Mouse (Mus musculus) adrenal gland, adult 2 months (tissue): ENCODE data around the gene Bmper. TPM values are rescaled to one million over a fixed set of nuclear protein-coding genes. Genes with fewer than 3 reads are reported as not detected.
A peak's percentile ranks its signal among the peaks of the same experiment; 100 is the strongest.

Experiments used
- DNase-seq: peaks from one replicate; pipeline ENCODE4 v3.0.0; 2021
- polyA plus RNA-seq: library from polyadenylated mRNA; depleted of rRNA; stranded (reverse); fragments of >200 nt; gene quantifications from 2 replicates; pipeline ENCODE4 v1.2.3, GENCODE M21; 2012
- total RNA-seq, 2 experiments: library from RNA; stranded (reverse); gene quantifications; 2 replicates each; pipeline ENCODE4 v1.2.3; 2021

Gene Bmper
- total and polyA plus RNA-seq, 3 experiments: 0.61 to 2.4 (median 1.5) TPM

DNA sequence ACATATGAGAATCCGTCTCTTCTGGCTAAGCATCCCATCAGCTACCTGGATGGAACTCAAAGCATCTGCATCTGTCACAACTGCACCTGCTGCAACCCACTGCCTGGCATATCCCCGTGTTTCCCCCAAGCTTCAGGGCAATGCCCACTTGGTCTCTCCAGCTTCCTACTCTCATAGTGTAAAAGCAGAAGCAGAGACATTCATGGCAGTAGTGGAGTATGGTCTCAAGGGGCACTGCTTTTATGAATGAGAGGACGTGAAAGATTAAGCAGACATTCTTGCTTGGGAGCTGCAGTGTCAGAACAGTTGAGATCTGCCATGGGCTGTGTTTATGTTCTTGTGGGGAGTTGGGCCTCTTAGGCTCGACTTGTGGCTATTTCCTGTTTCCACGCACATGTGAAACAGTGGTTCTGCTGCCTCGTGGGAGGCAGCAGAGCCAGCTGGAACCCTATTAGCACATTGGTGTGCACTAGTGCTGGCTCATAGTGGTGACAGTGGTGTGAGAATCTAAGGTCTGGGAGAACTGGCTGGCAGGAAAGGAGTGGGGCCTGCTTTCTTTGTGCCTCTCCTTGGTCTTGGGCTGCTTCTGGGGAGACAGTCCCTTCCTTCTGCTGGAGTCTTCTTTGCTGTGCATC is 12.6 kb downstream of the Bmper start:
- no peak for DNase-seq

DNA sequence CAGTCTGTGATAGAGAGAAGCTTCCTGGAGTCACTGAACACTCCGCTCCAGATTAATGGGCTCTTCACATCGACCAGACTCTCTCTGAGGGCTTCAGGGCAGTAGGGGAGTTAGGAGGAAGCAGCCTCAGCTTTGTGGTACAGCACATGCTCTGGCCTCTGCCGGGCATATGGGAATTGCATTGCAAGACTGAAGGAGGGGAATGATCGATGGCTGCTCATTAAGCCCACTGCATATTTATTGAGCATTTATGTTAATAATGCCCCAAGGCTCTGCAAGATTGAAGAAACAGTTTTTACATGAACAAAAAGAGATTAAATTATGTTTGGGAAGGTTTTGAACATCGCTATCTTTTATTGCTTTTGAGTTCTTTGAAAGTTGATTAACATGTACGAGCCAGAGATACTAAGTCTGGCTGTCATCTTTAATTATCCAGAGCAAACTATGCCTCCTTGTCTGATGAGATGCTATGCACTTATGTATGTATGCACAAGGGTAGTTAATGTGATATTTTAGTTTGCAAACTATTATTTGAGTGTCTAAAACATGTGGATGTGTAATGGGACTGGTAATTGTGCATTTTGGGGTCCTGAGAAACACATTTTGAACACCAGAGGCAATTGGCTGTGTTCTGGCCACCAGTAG is 13.9 kb downstream of the Bmper start:
- no peak for DNase-seq

DNA sequence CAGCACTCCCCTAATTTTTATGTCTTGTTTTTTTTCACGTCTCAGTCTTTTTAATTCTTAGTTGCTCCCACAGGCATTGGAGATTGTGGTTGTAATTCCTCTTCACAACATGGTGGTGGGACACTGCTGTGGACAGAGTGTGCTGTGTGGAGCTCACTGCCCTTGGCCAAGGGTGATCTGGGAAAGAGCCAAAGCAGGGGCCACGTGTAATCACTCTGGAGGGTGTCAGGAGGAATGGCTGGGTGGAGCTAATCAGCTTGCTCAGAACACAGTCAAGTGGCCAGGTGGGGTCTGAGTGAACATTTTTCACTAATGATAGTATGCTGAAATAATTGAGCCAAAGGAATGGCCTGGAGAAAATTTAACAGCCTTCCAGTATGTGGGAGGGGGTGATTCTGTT is 16.1 kb downstream of the Bmper start:
- DNase-seq: no peak

DNA sequence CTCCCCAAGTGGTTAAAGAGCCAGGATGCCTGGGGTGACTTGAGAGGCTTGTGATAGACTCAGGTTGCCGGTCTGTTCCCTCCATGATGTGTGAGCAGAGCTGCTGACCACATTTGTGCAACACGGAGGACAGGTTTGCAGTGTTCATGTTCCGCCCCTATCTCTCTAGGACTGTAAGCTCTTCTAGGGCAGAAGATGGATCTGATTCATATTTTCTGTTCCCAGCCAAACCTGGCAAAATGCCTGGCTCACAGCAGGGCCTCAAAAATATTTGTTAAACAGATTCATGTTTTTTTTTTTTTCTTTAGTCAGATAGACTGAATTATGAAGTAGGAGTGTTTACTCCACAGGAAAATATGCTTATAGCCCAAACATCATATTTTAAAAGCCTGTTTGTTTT is 20.0 kb downstream of the Bmper start:
- DNase-seq: peak; percentile 42

DNA sequence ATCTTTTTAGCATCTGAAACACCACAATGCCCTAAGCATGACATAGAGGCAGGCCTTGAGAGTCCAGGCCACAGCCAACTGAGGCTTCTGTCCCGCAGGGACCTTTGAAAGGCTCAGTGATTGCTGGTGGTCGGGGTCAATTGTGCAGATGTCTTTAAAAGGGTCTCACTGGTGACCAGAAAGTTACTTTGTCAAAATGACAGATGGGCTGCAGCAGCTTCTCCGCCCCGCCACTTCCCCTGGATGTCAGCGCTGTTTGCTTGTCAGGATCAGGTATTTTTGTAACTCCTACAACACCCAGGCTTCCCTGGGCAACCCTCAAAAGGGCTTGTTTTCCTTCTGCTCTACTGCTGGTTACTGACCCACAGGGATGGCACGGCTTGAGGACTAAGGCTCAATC is 21.0 kb downstream of the Bmper start:
- no peak for DNase-seq

DNA sequence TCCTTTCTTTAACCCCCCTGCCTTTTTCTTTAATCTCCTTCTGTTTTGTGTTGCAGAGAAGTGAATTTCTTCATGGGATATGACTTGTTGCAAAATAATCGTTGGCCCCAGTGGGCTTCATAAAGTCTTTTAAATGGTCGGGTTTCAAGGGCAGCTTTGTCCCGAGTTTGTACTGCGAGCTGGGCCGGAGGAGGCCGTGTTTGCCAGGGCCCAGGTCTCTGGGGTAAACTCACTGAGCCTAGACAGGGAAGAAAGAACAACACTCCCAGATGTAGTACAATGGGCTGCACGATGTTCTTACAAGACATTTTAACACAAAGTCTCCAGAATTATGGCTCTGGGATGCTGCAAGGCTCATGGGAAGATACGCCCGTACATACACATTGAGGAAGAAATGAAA is 23.5 kb downstream of the Bmper start:
- DNase-seq: peak; percentile 27

DNA sequence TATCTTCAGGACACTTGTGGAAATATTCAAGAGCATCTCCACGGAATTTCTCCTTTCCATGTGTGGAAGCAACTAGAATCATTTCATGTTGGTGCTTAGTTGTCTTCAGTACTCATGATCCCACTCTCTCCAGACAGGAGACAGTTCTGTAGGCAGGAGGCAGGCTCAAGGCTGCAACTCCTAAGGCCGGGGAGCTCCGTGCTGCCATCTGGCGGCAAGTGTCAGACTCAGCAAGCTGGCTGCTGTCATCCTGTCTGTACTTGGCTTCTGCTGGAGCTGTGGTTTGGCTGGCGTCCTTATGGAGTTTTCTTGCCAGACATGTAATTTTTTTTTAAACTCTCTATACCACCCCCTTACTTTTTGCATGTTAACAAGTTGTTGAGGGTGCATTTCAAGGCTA is 27.1 kb downstream of the Bmper start:
- DNase-seq: peak; percentile 85

DNA sequence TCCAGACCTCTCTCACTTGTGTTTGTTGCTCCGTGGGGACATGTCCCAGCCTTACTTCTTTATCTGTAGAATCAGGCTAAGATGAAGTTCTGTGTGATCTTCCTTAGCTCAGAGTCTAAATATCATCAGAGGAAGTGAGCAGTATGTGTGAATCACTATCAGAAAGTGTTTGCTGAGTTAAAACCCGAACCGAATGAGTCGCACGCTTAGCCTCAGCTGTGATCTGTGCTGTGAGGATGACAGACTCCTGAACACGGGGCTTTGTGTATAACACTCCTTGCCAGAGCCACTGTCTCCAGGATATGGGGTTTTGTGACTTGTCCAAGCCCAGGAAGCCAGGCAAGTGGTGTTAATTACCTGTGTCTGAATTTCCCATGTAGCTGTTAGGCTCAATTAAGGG is 28.1 kb downstream of the Bmper start:
- no peak for DNase-seq

DNA sequence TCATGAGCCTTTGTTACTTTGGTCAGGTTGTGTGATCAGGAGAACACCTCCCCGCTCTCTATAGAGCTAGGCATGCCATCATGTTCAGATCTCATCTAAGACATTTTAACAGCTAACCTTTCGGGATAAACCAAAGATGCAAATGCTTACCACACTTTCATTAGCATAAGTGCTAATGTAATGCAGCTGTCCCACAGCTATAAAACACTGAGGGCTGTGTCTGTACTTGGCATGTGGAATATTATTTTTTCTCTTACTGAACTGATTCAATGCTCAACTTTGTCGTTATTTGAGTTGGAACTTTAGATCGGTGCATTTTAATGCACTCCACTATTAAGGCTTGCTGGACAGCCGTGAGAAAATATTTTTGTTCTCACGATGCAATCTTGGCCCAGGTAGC is 30.7 kb downstream of the Bmper start:
- no peak for DNase-seq

DNA sequence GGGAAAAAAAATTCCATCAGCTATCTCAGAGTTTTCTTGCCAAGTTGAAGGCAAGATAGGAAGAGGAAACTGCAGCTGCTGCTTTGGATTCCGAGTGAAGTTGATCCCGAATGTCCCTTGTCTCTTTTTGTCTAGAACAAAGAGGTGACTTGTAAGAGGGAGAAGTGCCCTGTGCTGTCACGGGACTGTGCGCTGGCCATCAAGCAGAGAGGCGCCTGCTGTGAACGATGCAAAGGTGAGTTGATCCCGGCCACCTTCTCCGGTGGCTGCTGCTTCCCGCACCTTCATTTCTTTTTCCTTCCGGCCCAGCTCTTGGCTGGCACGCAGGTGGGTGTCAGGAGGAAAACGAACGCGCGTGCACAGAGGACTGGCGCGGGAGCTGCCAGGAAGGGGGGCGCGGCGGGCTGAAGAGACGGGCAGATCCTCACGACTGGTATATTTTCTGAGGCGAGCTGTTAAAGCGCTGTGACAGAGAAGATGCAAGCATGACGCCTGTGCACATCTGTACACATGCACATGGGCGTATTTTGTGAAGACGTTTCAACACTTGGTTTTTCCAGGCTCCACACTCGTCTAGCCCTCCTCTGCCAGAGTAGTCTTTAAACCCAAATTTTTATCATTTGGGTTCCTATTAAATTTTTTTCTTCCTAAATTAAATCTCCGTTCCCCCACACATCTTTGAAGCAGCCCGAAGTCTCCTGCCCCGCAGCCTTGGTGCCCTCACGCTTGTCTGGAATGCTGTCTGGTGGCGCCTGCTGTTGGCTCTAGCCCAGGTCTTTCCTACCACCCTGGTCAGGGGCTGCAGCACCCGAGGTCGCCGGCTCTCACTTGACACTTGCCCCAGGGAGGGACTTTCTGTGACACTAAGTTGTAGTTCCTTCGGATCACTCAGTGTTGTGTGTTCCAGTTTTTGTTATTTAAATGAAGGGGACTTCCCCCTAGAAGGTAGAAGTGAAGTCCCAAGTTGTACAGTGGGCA is 31.6 kb downstream of the Bmper start:
- no peak for DNase-seq

DNA sequence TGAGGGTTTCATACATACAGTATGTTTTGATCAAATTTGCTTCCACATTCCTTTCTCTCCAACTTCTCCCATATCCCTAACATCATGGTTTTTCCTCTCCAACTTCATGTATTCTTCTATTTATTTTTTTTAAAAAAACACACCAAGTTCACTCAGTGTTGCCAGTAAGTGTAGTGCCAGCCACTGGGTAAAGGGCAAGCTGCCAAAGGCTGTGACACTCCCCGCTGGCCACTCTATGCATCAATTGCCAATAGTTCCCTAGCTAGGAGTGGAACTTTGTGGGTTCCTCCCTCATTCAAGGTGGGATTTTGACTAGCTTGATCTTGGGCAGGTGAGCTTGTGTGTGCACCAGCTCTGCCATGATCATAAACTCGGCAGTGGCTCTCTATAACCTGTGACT is 33.0 kb downstream of the Bmper start:
- DNase-seq: no peak

DNA sequence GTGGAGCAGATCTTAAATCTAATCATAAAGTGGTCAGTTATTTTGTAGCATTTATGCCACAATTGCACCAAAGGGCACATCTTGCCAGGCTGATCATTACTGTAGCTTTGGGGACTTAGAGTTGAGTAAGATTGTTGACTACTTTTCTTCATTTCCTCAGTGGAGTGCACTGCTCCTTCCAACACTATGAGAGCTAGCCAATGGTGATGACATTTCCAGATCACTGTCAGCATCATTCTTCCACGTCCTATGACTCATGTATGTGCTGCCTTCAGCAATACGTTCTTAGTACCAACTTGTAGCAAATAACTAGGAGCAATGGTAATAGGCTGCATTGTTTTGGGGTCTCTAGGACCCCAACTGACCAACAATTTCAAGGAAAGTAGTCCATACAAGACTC is 33.7 kb downstream of the Bmper start:
- no peak for DNase-seq

DNA sequence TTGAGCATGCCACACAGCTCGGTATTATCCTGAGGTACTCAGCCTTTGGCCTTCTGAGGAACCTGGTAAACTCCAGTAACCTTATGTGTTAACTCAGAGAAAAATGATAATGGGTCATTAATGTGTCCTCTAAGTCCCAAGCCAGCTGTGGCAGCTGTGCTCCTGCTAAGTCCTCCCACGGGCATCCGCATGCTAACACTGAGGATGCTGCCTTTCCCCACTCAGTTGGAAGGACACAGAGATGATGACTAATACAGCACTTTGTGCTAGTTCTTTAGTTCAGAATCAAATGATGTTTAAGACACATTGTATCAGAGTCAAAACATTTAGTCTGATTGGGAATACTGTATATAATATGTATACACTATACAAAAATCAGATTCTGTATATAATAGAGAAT is 39.0 kb downstream of the Bmper start:
- DNase-seq: no peak

DNA sequence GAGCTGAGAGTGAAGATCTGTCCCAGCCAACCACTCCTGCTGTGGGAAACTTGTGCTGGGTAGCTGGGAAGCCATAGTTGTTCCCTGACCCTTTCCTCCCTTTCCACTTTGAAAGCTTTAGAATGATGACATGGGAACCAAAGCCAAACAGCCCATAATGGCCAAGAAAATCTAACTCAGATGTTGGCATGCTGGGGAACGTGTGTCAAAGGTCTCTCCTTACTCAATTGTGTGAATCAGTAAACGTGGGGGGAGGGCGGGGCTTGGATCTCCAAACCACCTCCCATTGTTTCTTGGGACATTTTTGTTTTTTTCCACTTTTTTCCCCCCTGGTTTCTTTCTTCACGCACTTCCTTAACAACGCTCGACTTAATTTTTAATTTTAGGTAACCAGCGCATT is 40.0 kb downstream of the Bmper start:
- DNase-seq: no peak

DNA sequence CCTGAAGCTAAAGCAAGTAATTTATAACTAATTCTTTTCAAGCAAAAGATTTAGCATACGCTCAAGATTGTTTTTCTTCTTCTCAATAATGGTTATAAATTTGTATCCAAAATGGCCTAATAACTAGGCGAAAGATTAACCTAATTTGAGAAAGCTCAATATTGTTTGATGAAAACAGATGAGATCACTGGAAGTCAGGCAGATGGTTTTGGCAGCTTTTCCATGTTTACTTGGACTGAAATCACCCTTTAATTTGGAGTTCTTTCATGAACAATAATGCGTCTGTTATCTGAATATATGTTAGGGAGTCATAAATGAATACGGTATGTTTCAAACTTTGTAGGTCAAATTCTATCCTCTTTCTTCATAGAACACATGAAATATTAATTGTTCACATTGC is 41.6 kb downstream of the Bmper start:
- no peak for DNase-seq

DNA sequence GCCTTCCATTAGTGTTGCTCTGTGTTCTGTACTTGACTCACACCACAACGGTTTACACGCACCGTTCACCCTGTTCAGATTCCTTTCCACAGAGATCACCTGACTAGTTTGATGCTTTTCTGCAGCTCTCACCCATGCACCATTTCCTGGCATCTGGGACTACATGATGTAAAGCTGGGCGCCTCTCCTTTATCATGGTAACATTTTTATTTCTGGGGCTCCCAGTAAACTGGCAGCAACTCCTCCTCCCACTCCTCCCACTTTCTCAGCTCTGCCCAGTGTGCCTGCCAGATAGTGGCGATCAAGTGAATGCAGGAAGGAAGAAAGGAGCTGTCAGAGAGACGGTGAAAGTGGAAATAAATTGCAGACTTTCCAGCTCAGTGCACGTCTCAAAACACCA is 45.7 kb downstream of the Bmper start:
- DNase-seq: no peak

DNA sequence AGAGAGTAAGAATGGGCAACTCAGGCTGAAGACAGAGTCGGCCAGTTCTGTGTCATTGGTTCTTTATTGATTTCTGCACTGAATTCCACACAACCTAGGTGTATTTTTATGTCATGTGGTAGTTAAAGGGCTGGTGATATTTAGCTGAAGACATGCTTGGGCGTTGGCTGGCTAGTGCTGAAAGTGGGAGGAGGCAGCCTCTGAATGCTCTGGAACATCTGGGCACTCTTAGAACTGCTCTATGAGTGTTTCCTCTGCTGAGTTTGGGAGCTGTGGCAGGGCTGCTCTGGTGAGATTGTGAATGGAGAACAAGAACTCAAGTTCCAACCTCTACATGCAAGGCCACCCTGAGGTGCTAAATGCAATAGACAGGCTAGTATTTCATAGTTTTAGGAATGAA is 46.2 kb downstream of the Bmper start:
- DNase-seq: no peak

DNA sequence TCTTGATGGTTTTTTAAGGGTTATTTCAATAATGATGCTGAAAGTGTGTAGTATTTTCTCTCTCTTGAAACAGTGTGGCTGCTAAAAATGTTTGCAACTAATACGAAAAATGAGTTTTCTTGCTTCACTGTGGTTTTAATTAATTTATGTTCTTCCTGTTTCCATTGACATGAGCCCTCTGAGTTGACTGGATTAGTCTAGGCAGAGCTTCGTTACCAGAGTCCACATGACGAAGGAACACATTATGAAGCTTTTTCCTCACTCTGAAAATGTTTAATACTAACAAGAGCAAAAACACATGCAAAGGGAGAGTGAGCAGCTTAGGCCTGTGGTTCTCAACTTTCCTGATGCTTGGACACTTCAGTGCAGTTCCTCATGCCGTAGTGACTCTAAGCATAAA is 53.4 kb downstream of the Bmper start:
- no peak for DNase-seq

DNA sequence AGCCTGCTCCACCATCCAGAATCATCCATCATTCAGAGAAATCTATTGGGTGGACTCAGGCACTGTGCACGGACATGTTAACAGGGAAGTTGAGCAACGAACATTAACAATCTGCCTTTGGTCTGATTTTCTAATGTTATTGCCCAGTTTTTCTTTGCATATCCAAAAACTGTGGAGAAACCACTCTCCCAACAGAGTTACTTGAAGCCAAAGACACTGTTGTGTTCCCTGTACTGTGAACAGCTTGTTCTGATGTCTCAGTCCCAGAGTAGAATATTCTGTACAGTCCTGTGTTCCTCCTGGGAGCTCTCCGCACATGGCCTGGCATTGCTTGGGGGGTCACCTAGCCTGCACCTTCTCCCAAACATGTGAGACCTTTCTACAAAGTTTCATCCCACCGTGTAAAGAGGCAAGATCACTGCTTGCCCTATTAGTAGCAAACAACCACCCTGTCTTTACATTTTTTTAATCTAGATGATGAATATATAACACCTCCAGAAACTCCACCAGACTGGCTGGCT is 62.1 kb downstream of the Bmper start:
- DNase-seq: no peak

DNA sequence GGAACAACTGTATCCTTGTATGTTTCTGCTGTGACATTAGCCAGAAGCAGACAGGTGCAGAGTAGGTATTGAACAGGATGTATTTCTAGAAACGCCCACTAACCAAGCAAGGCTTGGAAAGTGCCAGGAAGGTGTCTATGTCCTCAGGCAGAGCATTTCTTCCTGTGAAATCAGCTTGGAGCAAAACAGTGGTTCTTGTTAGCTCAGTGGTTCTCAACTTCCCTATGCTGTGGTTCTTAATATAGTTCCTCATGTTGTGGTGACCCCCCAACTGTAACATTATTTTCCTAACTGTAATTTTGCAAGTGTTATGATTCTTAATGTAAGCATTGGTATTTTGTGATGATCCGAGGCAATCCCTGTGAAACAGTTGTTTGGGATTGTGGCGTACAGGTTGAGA is 70.7 kb downstream of the Bmper start:
- DNase-seq: no peak

DNA sequence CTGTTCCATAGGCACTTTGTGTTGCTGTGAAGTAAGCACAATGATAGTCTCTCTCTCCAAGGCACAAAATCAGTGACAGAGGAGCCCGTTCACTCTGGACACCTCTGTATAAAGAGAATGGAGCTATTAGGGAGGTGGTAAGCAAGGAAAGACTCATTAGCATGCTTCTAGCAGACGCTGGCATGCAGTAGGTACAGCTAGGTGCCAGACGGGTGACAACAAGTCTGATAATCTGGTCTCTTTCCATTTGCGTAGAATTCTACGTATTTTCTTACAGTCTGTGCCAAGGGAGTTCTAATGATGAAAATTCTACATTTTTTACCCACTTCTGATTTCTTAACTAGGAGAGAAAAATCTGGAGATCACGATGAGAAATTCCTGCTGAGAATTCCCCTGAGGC is 72.7 kb downstream of the Bmper start:
- no peak for DNase-seq

DNA sequence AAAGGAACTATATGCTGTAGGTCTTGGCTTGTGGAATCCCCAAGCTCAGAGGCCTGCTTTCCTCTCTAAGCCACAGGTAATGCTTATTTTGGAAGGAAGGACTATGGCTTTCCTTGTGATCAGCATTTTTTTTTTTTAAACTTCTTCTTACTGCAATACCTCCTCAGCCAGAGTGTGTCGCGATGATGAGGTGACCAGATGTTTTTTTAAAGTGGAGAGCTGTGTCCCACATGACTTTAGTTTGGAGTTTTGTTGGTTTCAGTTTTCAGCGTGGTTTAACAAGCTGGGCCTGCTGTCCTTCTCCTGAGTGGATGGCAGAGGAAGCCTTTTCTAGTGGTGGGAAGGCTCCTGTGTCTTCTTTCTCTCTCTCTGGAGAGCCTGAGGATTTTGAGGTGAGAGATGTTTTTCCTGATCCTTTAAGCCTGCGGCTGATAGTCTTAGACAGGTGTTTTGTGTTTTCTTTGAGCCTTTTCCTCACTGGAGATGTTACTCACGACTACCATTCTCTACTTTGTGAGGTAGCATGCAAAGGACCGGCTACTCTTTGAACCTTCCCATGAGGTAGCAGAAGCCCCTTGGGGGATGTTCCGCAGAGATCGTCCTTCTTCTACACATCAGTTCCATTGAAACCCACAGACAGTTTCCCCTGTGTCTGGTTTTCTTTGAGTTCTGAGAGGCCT is 74.8 kb downstream of the Bmper start:
- no peak for DNase-seq
